Mouse (Mus musculus) A20 (cell line): ENCODE results near the gene Gm15056.

Experiments used
- DNase-seq: peaks from one replicate; pipeline ENCODE4 v3.0.0-alpha.2; 2011; ENCODE audit warnings: low read depth, low spot score

Gm15056 gene

GRCm38 (mm10) chr8:20902527-20902926 lies at the start of gene Gm15056:
TSS of gene Gm15056 (minus strand) at chr8:20902627.
- no peak for DNase-seq

- DNase-seq = no peak
These were observed 42.2 kb upstream of the Gm15056 start, which contains the start of gene AY761185 for GRCm38 (mm10) chr8:20944610-20945009. TSS of gene AY761185 (minus strand) at chr8:20944710.

- DNase-seq = no peak
These were observed 19.5 kb upstream of the Gm15056 start, which contains the start of gene Gm6040 for GRCm38 (mm10) chr8:20921971-20922370. TSS of gene Gm6040 (minus strand) at chr8:20922071.

GRCm38 (mm10) chr8:20912288-20912687 lies 9.9 kb upstream of the Gm15056 start:
- DNase-seq = no peak

GRCm38 (mm10) chr8:20908256-20908655 lies 5.8 kb upstream of the Gm15056 start:
- DNase-seq = no peak

GRCm38 (mm10) chr8:20907119-20907518 lies 4.7 kb upstream of the Gm15056 start:
- DNase-seq = no peak

GRCm38 (mm10) chr8:20892369-20892768 lies 10.1 kb downstream of the Gm15056 start, which contains the start of gene Defb33:
TSS of gene Defb33 (plus strand) at chr8:20892669.
- DNase-seq = no peak

- no peak for DNase-seq
These were observed 27.8 kb downstream of the Gm15056 start for GRCm38 (mm10) chr8:20874608-20875007.
